10 mouse cellular contexts compared by ENCODE assay signal in genomic region chr3:129591251-129591650, GRCm38 (mm10). TPM values are rescaled to one million over a fixed set of nuclear protein-coding genes. Genes with fewer than 3 reads are reported as not detected.
DNase-seq lines count a peak whose midpoint lies in the region; ATAC-seq and TF ChIP-seq lines count a peak whose summit lies in the region.
"Had no signal": no experiment of that assay in that cellular context is flagged by ENCODE, and none has a peak within 500 bp of the region (broad histone marks: within the 10 kb centered on the region; RNA-seq: fewer than 3 reads in every experiment).

No protein-coding gene starts in this region.

- H3K4me3 ChIP-seq in hindbrain, embryonic 10.5 days, result no peak overlapping the region
- no peak overlapping the region for H3K4me3 ChIP-seq in hindbrain, embryonic 14.5 days (replicated peaks; ENCODE audit: low read length)
- no peak overlapping the region for H3K4me3 ChIP-seq in thymus, adult 2 months (ENCODE audit: control insufficient read depth, insufficient read depth, low read length)
- H3K4me3 ChIP-seq: embryonic facial prominence, embryonic 10.5 days; limb, embryonic 15.5 days had no signal

- no peaks in the 10 kb centered on the region for H3K9me3 ChIP-seq in hindbrain, embryonic 10.5 days
- no peaks in the 10 kb centered on the region for H3K9me3 ChIP-seq in hindbrain, embryonic 14.5 days (ENCODE audit: control insufficient read depth, low read length)
- H3K9me3 ChIP-seq: embryonic facial prominence, embryonic 10.5 days; limb, embryonic 15.5 days had no signal

- TF ChIP-seq CTCF in thymus, adult 2 months (IDR thresholded peaks at IDR 0.05; ENCODE audit: borderline replicate concordance, control insufficient read depth, extremely low read depth, insufficient read depth, low read length, poor library complexity), result no peak

- H3K4me2 ChIP-seq in hindbrain, embryonic 14.5 days (replicated peaks), result no peak overlapping the region
- H3K4me2 ChIP-seq: limb, embryonic 15.5 days had no signal

- peaks cover 18% of the 10 kb centered on the region for H3K4me1 ChIP-seq in hindbrain, embryonic 10.5 days (replicated peaks)
- 0 out of 2 replicates have a peak, but pooled peaks cover 5% of the 10 kb centered on the region for H3K4me1 ChIP-seq in hindbrain, embryonic 14.5 days (replicated peaks; ENCODE audit: control insufficient read depth, insufficient read depth, low read length)
- peaks cover 8% of the 10 kb centered on the region for H3K4me1 ChIP-seq in thymus, adult 2 months (replicated peaks; ENCODE audit: control insufficient read depth, insufficient read depth, low read length)
- H3K4me1 ChIP-seq: limb, embryonic 15.5 days had no signal

- H3K36me3 ChIP-seq in hindbrain, embryonic 10.5 days, result peaks cover 38% of the 10 kb centered on the region
- H3K36me3 ChIP-seq in hindbrain, embryonic 14.5 days (replicated peaks; ENCODE audit: control insufficient read depth, insufficient read depth), result no peaks in the 10 kb centered on the region
- H3K36me3 ChIP-seq in thymus, adult 2 months (ENCODE audit: control insufficient read depth, insufficient read depth, low read length), result no peaks in the 10 kb centered on the region
- H3K36me3 ChIP-seq: limb, embryonic 15.5 days had no signal

- WGBS in hindbrain, embryonic 10.5 days, result 71% methylated on average over 9 of the region's 9 CpGs
- 73% methylated on average over 9 of the region's 9 CpGs for WGBS in hindbrain, embryonic 14.5 days
- WGBS in thymus, adult 2 months, result 89% methylated on average over 9 of the region's 9 CpGs

- H3K27ac ChIP-seq in hindbrain, embryonic 10.5 days, result no peak overlapping the region
- no peak overlapping the region for H3K27ac ChIP-seq in hindbrain, embryonic 14.5 days
- peak overlapping the region; percentile 45; the same call in 1 of the 2 replicates for H3K27ac ChIP-seq in thymus, adult 2 months (ENCODE audit: control insufficient read depth, insufficient read depth, low read length)
- H3K27ac ChIP-seq: embryonic facial prominence, embryonic 10.5 days; limb, embryonic 15.5 days had no signal

- no peak overlapping the region for H3K9ac ChIP-seq in hindbrain, embryonic 14.5 days
- H3K9ac ChIP-seq: limb, embryonic 15.5 days had no signal

- H3K27me3 ChIP-seq in hindbrain, embryonic 10.5 days (ENCODE audit: insufficient read depth, poor library complexity, severe bottlenecking), result no peaks in the 10 kb centered on the region
- H3K27me3 ChIP-seq in hindbrain, embryonic 14.5 days (ENCODE audit: control insufficient read depth, insufficient read depth, low read length), result no peaks in the 10 kb centered on the region
- H3K27me3 ChIP-seq in thymus, adult 2 months (ENCODE audit: control insufficient read depth, insufficient read depth, low read length), result no peaks in the 10 kb centered on the region
- H3K27me3 ChIP-seq: limb, embryonic 15.5 days had no signal

- TF ChIP-seq POLR2A in thymus, adult 2 months (IDR thresholded peaks at IDR 0.05; ENCODE audit: control insufficient read depth, extremely low read depth, insufficient read depth, low read length, poor library complexity), result no peak

- peak; percentile 7 for DNase-seq in hindbrain, embryonic 10.5 days (ENCODE audit: low spot score)
- no peak for DNase-seq in hindbrain, embryonic 14.5 days (ENCODE audit: low spot score)
- DNase-seq in thymus, adult 2 months, result no peak
- DNase-seq in thymus, postnatal 14 days, result no peak
- DNase-seq in kidney, postnatal 14 days, result peak; percentile 56
- DNase-seq in yolk sac, embryonic 10.5 days (ENCODE audit: low spot score), result peak; percentile 76
- no peak for DNase-seq in layer of hippocampus, postnatal 14 days (ENCODE audit: low spot score in 2 of 2)
- no peak for DNase-seq in adrenal gland, postnatal 10 days

- ATAC-seq in hindbrain, embryonic 14.5 days (ENCODE audit: low FRiP score), result no peak

RNA-seq across cellular contexts. Expression of gene Elovl6, which starts 59.1 kb away (rescaled TPM):
- 35.3 and 40.1 TPM in 2 replicates for polyA plus RNA-seq in hindbrain, embryonic 10.5 days (2016; fragmentation: Nextera tagmentation; extraction: Ambion mirVana)
- 27.5 and 39.5 TPM in 2 replicates for polyA plus RNA-seq in hindbrain, embryonic 14.5 days (2014; fragmentation: Nextera tagmentation; extraction: Ambion mirVana)
- polyA plus RNA-seq in thymus, adult 2 months (2012; rRNA removed), result 24.8 and 40.2 TPM in 2 replicates
- 10 to 100 TPM; 52.7 to 54.6 TPM for total RNA-seq in layer of hippocampus, postnatal 14 days (2021)
- 10 to 100 TPM; 36.3 to 48.3 TPM for total RNA-seq in adrenal gland, postnatal 10 days (2021)

Comparison
In these comparisons a context has a peak if more than half of its experiments do, and no peak if none do; other contexts are left out.
1. DNase-seq: peak in hindbrain, embryonic 10.5 days (single experiment), kidney, postnatal 14 days (single experiment) and yolk sac, embryonic 10.5 days (single experiment); none in hindbrain, embryonic 14.5 days (single experiment), thymus, adult 2 months (single experiment), thymus, postnatal 14 days (single experiment), layer of hippocampus, postnatal 14 days (0 of 2) and adrenal gland, postnatal 10 days (single experiment).